Mouse (Mus musculus) hindbrain, embryonic 10.5 days (tissue): ENCODE measurements around the gene Tlcd1. TPM values are rescaled to one million over a fixed set of nuclear protein-coding genes. Genes with fewer than 3 reads are reported as not detected.

Experiments
- DNase-seq: peaks from one replicate; pipeline ENCODE4 v3.0.0-alpha.2; 2017; ENCODE audit warnings: low spot score
- H3K27ac ChIP-seq: fragments of 300-500 bp; sonication (generic); 2 replicates; pipeline ENCODE4 v1.5.1; 2016; ENCODE audit warnings: mild to moderate bottlenecking, moderate library complexity
- H3K27me3 ChIP-seq: fragments of 300-500 bp; sonication (generic); 2 replicates; pipeline ENCODE4 v1.6.1; 2016; ENCODE audit warnings: mild to moderate bottlenecking; ENCODE audit not compliant: poor library complexity, insufficient read depth, severe bottlenecking
- H3K36me3 ChIP-seq: fragments of 300-500 bp; sonication (generic); 2 replicates; pipeline ENCODE4 v1.6.1; 2016; ENCODE audit warnings: mild to moderate bottlenecking, moderate library complexity
- H3K4me1 ChIP-seq: fragments of 300-500 bp; sonication (generic); replicated peaks from 2 replicates; pipeline ENCODE4 v1.6.1; 2016; ENCODE audit warnings: mild to moderate bottlenecking
- H3K4me3 ChIP-seq: fragments of 300-500 bp; sonication (generic); 2 replicates; pipeline ENCODE4 v1.5.1; 2016; ENCODE audit warnings: mild to moderate bottlenecking, moderate library complexity
- H3K9me3 ChIP-seq: fragments of 300-500 bp; sonication (generic); 2 replicates; pipeline ENCODE4 v1.6.1; 2016; ENCODE audit warnings: mild to moderate bottlenecking, moderate library complexity
- WGBS: fragments of 180-500 bp; shearing (Covaris S2); methylation state at CpG from one replicate; pipeline ENCODE4 v1.1.7; 2016; 5-methylcytosine and 5-hydroxymethylcytosine counted together
- polyA plus RNA-seq: library from polyadenylated mRNA; unstranded; fragments of >200 nt; fragmentation: Nextera tagmentation; extraction: Ambion mirVana; gene quantifications from 2 replicates; pipeline ENCODE4 v1.2.1, GENCODE M21; 2016

Tlcd1 gene
- polyA plus RNA-seq, 1 experiment from 2014 or later, result 7.0 TPM

DNA sequence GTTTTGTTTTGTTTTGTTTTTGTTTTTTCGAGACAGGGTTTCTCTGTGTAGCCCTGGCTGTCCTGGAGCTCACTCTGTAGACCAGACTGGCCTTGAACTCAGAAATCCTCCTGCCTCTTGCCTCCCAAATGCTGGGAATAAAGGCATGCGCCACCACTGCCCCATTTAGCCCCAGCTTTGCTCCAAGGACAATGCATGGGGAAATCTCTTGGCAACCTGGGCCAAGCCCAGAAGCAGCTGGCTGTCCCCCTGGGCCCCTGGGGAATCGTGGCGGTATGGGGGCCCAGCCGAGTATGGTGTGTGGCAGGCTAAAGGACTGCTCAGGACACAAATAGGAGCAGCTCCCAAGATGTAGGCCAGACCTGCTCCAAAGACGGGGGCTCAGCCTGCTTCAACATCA lies 27.8 kb downstream of the Tlcd1 start:
- 84% methylated on average over 6 of the region's 6 CpGs for WGBS
- H3K4me3 ChIP-seq, result no peak overlapping the region
- no peak overlapping the region for H3K27ac ChIP-seq
- peaks cover 68% of the 10 kb centered on the region for H3K36me3 ChIP-seq
- no peaks in the 10 kb centered on the region for H3K9me3 ChIP-seq
- DNase-seq, result no peak
- no peaks in the 10 kb centered on the region for H3K27me3 ChIP-seq
- peaks cover 16% of the 10 kb centered on the region for H3K4me1 ChIP-seq

DNA sequence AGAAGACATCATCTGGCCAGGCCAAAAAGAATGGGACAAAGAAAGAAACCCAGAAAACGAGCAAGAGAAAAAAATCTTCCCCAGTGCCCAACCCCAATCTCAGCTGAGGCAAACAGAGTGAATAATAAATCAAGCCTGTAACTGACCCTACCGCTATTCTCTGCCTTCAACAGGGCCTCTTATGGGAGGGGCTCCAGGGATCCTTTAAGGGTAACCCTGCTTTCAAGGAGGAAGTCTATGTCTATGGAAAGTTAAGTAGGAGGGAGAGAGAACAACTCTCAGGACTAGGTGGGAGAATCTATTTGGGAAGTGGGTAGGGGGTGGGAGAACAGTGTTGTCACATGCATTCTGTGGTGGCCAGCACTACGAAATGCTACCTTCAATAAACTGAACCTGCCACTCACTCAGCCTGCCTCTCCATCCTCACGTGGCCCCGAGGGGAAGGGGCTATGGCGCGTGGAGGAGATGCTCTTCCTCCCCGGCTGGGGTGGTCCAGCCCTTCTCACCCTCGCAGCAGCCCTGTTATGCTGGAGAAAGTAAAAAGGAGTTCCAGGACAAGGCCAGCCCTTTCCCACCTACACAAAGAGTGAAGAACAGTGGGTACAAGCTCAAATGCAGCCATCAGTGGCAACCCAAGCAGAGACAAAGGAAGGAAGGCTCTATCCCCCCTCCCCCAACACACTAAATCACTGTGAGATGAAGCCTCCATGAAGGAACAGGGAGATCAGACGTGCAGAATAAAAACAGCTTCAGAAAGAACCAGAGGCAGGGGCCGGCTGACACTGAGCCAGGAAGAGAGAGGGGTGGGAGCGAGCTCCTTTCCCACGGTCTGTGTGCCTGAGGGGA lies 29.1 kb downstream of the Tlcd1 start:
- H3K27ac ChIP-seq, result peak overlapping the region; percentile 66
- no peaks in the 10 kb centered on the region for H3K27me3 ChIP-seq
- peaks cover 81% of the 10 kb centered on the region for H3K36me3 ChIP-seq
- H3K4me1 ChIP-seq, result peaks cover 16% of the 10 kb centered on the region
- DNase-seq, result no peak
- H3K4me3 ChIP-seq, result no peak overlapping the region
- no peaks in the 10 kb centered on the region for H3K9me3 ChIP-seq
- 76% methylated on average over 13 of the region's 13 CpGs for WGBS

DNA sequence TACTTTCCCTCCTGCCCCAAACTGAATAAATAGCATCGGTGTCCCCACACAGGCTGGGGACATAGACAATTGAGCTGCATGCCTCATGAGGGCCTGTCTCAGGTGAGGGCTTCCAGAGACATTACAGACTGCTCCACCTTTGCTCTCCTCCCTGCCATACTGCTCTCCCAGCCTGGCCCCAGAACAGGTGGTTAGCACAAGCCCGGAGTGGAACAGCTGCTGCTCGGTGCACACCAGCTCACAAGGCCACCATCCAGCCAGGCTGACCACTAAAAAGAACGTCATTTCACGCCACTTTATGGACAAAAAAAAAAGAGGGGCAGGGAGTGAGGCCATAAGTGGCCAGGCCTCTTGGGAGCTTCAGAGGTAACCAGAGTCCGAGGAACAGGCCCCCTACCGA lies 30.7 kb downstream of the Tlcd1 start:
- Histone ChIP-seq H3K9me3 (no peaks in the 10 kb centered on the region), H3K4me1 (peaks cover 16% of the 10 kb centered on the region), H3K27me3 (no peaks in the 10 kb centered on the region), H3K36me3 (peaks cover 93% of the 10 kb centered on the region), H3K27ac (no peak overlapping the region), H3K4me3 (no peak overlapping the region)
- no peak for DNase-seq
- WGBS, result 78% methylated on average over 7 of the region's 7 CpGs

DNA sequence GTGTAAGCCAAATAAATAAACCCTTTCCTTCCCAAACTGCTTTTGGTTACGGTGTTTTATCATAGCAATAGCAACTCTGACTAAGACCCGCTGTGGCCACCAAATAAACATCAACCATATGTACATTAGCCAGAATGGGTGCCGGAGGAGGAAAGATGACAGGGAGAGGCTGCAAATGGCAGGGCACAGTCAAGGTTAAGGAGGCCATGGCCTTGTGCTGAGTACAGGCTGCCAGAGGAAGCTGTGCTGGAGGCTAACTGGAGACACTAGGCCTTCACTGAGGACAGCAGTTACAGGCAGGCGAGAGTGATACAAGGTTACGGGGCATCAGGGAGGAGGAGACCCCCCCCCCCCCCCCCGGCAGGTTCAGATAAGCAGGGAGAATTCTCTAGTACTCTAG lies 33.4 kb downstream of the Tlcd1 start:
- no peak for DNase-seq
- H3K27me3 ChIP-seq, result no peaks in the 10 kb centered on the region
- WGBS, result 85% methylated on average over 6 of the region's 6 CpGs
- peaks cover 12% of the 10 kb centered on the region for H3K4me1 ChIP-seq
- peaks cover 100% of the 10 kb centered on the region for H3K36me3 ChIP-seq
- H3K9me3 ChIP-seq, result no peaks in the 10 kb centered on the region
- H3K27ac ChIP-seq, result no peak overlapping the region
- no peak overlapping the region for H3K4me3 ChIP-seq

GRCm38 (mm10) chr11:78210615-78211014 lies 34.1 kb downstream of the Tlcd1 start:
- H3K4me3 ChIP-seq, result no peak overlapping the region
- H3K27ac ChIP-seq, result no peak overlapping the region
- no peak for DNase-seq
- peaks cover 100% of the 10 kb centered on the region for H3K36me3 ChIP-seq
- no peaks in the 10 kb centered on the region for H3K9me3 ChIP-seq
- H3K4me1 ChIP-seq, result peaks cover 9% of the 10 kb centered on the region
- 72% methylated on average over 7 of the region's 7 CpGs for WGBS
- H3K27me3 ChIP-seq, result no peaks in the 10 kb centered on the region

DNA sequence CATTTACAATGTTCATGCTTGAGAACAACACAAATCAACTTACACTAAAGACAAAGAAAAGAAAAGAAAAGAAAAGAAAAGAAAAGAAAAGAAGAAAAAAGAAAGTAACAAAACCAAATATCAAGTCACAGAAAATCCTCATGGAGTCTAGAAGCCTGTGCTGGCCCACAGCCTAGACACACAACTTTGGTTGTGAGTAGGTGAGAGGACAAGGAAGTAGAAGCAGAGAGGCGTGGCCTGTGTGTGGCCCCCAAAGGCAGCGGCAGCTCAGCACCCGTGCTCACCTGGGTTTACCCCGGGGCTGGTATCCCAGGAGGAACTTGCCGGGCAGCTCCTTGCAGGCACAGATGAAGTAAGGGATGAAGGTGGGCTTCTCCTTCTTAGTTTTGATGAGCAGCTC lies 35.0 kb downstream of the Tlcd1 start:
- no peaks in the 10 kb centered on the region for H3K9me3 ChIP-seq
- DNase-seq, result no peak
- 0 out of 2 replicates have a peak, but pooled peaks cover 4% of the 10 kb centered on the region for H3K4me1 ChIP-seq
- WGBS, result 94% methylated on average over 5 of the region's 5 CpGs
- H3K36me3 ChIP-seq, result peaks cover 100% of the 10 kb centered on the region
- no peak overlapping the region for H3K27ac ChIP-seq
- no peaks in the 10 kb centered on the region for H3K27me3 ChIP-seq
- H3K4me3 ChIP-seq, result no peak overlapping the region

GRCm38 (mm10) chr11:78213086-78213817 lies 36.7 kb downstream of the Tlcd1 start:
- no peak for DNase-seq
- 93% methylated on average over 14 of the region's 14 CpGs for WGBS
- Histone ChIP-seq H3K4me3 (no peak overlapping the region), H3K27ac (no peak overlapping the region), H3K27me3 (no peaks in the 10 kb centered on the region), H3K4me1 (no peaks in the 10 kb centered on the region), H3K36me3 (peaks cover 100% of the 10 kb centered on the region), H3K9me3 (no peaks in the 10 kb centered on the region)

GRCm38 (mm10) chr11:78215709-78216317 lies 39.3 kb downstream of the Tlcd1 start:
- Histone ChIP-seq H3K9me3 (no peaks in the 10 kb centered on the region), H3K27me3 (no peaks in the 10 kb centered on the region), H3K4me3 (no peak overlapping the region), H3K4me1 (no peaks in the 10 kb centered on the region), H3K36me3 (peaks cover 100% of the 10 kb centered on the region), H3K27ac (no peak overlapping the region)
- DNase-seq, result no peak
- WGBS, result 93% methylated on average over 11 of the region's 11 CpGs

DNA sequence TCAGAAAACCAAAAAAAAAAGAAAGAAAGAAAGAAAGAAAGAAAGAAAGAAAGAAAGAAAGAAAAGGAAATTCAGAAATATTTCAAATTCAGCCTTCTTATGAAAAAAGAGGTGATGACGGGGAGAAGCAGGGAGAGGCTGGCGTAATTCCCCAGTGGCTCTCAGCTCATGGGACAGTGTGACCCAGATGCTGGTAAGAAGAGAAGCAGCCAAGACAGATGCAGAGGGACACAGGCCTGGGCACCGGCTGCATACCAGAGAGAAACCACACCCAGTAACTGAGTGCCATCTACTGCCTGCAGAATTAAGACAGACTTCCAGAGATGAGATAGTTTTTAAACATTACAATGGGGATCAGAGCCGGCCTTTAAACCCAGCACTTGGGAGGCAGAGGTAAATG lies 47.1 kb downstream of the Tlcd1 start:
- no peak for DNase-seq
- WGBS, result 93% methylated on average over 4 of the region's 4 CpGs
- Histone ChIP-seq H3K36me3 (peaks cover 100% of the 10 kb centered on the region), H3K4me1 (no peaks in the 10 kb centered on the region), H3K9me3 (no peaks in the 10 kb centered on the region), H3K27ac (no peak overlapping the region), H3K4me3 (no peak overlapping the region), H3K27me3 (no peaks in the 10 kb centered on the region)

Other genes with a start within 250 kb of the Tlcd1 start
- 8.8 and 19.3 TPM in 2 replicates for gene Sez6, start 245.9 kb upstream of the Tlcd1 start, polyA plus RNA-seq
- gene Phf12, start 194.0 kb upstream of the Tlcd1 start, polyA plus RNA-seq, result 14.5 and 19.7 TPM in 2 replicates
- 16.6 and 17.0 TPM in 2 replicates for gene Dhrs13, start 144.4 kb upstream of the Tlcd1 start, polyA plus RNA-seq
- gene Flot2, start 138.8 kb upstream of the Tlcd1 start, polyA plus RNA-seq, result 73.0 and 76.3 TPM in 2 replicates
- 40.6 and 41.4 TPM in 2 replicates for gene Eral1, start 96.3 kb upstream of the Tlcd1 start, polyA plus RNA-seq
- 29.2 and 33.8 TPM in 2 replicates for gene Fam222b, start 82.1 kb upstream of the Tlcd1 start, polyA plus RNA-seq
- gene Traf4, start 11.1 kb upstream of the Tlcd1 start, polyA plus RNA-seq, result 124 and 163 TPM in 2 replicates
- 11.3 and 12.1 TPM in 2 replicates for gene Nek8, start within 50 bp of the Tlcd1 start, polyA plus RNA-seq
- 1,007 and 1,099 TPM in 2 replicates for gene Rpl23a, start 6.9 kb downstream of the Tlcd1 start, polyA plus RNA-seq
- gene Rab34, start 11.7 kb downstream of the Tlcd1 start, polyA plus RNA-seq, result 71.8 and 80.5 TPM in 2 replicates
- 1.6 and 1.8 TPM in 2 replicates for gene Proca1, start 16.7 kb downstream of the Tlcd1 start, polyA plus RNA-seq
- 53.6 and 63.8 TPM in 2 replicates for gene Sdf2, start 69.0 kb downstream of the Tlcd1 start, polyA plus RNA-seq
- gene Supt6, start 69.3 kb downstream of the Tlcd1 start, polyA plus RNA-seq, result 35.0 and 36.3 TPM in 2 replicates
- gene 2610507B11Rik, start 85.0 kb downstream of the Tlcd1 start, polyA plus RNA-seq, result 53.2 and 65.6 TPM in 2 replicates
- 0.52 and 0.93 TPM in 2 replicates for gene BC030499, start 114.1 kb downstream of the Tlcd1 start, polyA plus RNA-seq
- gene Spag5, start 124.8 kb downstream of the Tlcd1 start, polyA plus RNA-seq, result 53.2 and 62.7 TPM in 2 replicates
- 2.5 and 3.1 TPM in 2 replicates for gene Aldoc, start 146.3 kb downstream of the Tlcd1 start, polyA plus RNA-seq
- gene Pigs, start 151.7 kb downstream of the Tlcd1 start, polyA plus RNA-seq, result 74.6 and 82.9 TPM in 2 replicates
- 59.1 and 76.7 TPM in 2 replicates for gene Unc119, start 166.8 kb downstream of the Tlcd1 start, polyA plus RNA-seq
- not detected in 2 replicates for gene Foxn1, start 209.8 kb downstream of the Tlcd1 start, polyA plus RNA-seq
- not detected in 2 replicates for gene Slc13a2, start 245.5 kb downstream of the Tlcd1 start, polyA plus RNA-seq